In the genomic region with DNA sequence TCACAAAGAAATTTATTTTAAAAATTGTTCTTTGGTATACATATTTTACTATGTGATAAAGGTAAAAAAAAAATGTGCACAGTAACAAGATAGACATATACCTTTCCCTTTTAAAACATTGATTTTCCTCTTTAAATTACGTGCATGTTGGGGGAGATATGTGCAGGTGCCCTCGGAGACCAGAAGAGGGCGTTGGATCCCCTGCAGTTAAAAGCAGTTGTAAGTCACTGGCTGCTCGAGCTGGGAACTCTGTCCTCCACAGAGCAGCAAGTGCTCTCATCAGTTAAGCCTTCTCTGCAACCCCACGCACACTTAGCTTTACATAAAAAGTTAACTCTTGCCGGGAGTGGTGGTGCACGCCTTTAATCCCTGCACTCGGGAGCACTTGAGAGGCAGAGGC, we compare ENCODE assay signal across 31 mouse cellular contexts.
DNase-seq lines count a peak whose midpoint lies in the region; ATAC-seq and TF ChIP-seq lines count a peak whose summit lies in the region.
"Had no signal": no experiment of that assay in that cellular context is flagged by ENCODE, and none has a peak within 500 bp of the region (broad histone marks: within the 10 kb centered on the region; RNA-seq: fewer than 3 reads in every experiment).

No protein-coding gene starts in this region.

- no peaks in the 10 kb centered on the region for H3K4me1 ChIP-seq in lung, adult 2 months (ENCODE audit: control insufficient read depth, insufficient read depth, low read length)
- H3K4me1 ChIP-seq in lung, postnatal 0 days (ENCODE audit: insufficient read depth, low read depth, low read length), result no peaks in the 10 kb centered on the region
- H3K4me1 ChIP-seq in ES-Bruce4 (ENCODE audit: control insufficient read depth, insufficient read depth, low read length), result no peaks in the 10 kb centered on the region
- H3K4me1 ChIP-seq in midbrain, embryonic 10.5 days, result no peaks in the 10 kb centered on the region
- H3K4me1 ChIP-seq: embryonic facial prominence, embryonic 10.5 days; embryonic facial prominence, embryonic 13.5 days; forebrain, embryonic 12.5 days; forebrain, embryonic 15.5 days; heart, embryonic 12.5 days; heart, embryonic 15.5 days; hindbrain, embryonic 10.5 days; hindbrain, embryonic 13.5 days had no signal

- H3K27ac ChIP-seq in lung, postnatal 0 days (ENCODE audit: low read length), result no peak overlapping the region
- no peak overlapping the region for H3K27ac ChIP-seq in ES-Bruce4 (ENCODE audit: insufficient read depth, low read length)
- H3K27ac ChIP-seq in midbrain, embryonic 10.5 days (replicated peaks), result no peak overlapping the region
- H3K27ac ChIP-seq: embryonic facial prominence, embryonic 10.5 days; embryonic facial prominence, embryonic 13.5 days; forebrain, embryonic 12.5 days; forebrain, embryonic 15.5 days; heart, embryonic 15.5 days; hindbrain, embryonic 10.5 days; hindbrain, embryonic 13.5 days had no signal

- no peak overlapping the region for H3K9ac ChIP-seq in lung, postnatal 0 days (replicated peaks; ENCODE audit: low read depth)
- no peak overlapping the region for H3K9ac ChIP-seq in ES-Bruce4 (ENCODE audit: low read depth, poor library complexity, severe bottlenecking)
- H3K9ac ChIP-seq: embryonic facial prominence, embryonic 13.5 days; forebrain, embryonic 12.5 days; forebrain, embryonic 15.5 days; heart, embryonic 12.5 days; heart, embryonic 15.5 days; hindbrain, embryonic 13.5 days had no signal

- no peaks in the 10 kb centered on the region for H3K27me3 ChIP-seq in lung, postnatal 0 days (replicated peaks; ENCODE audit: insufficient read depth, low read length)
- no peaks in the 10 kb centered on the region for H3K27me3 ChIP-seq in ES-Bruce4 (ENCODE audit: control insufficient read depth, insufficient read depth, low read length, poor library complexity, severe bottlenecking)
- no peaks in the 10 kb centered on the region for H3K27me3 ChIP-seq in midbrain, embryonic 10.5 days (ENCODE audit: low read depth, poor library complexity, severe bottlenecking)
- H3K27me3 ChIP-seq: CH12.LX; embryonic facial prominence, embryonic 13.5 days; forebrain, embryonic 12.5 days; forebrain, embryonic 15.5 days; heart, embryonic 12.5 days; heart, embryonic 15.5 days; hindbrain, embryonic 13.5 days; Patski had no signal

- H3K9me3 ChIP-seq in lung, postnatal 0 days (ENCODE audit: low read length), result no peaks in the 10 kb centered on the region
- peaks cover 8% of the 10 kb centered on the region; the same call in 1 of the 2 replicates for H3K9me3 ChIP-seq in ES-Bruce4 (replicated peaks; ENCODE audit: control insufficient read depth, insufficient read depth, low read length, poor library complexity, severe bottlenecking)
- H3K9me3 ChIP-seq in midbrain, embryonic 10.5 days (replicated peaks), result peaks cover 7% of the 10 kb centered on the region; the same call in 1 of the 2 replicates
- H3K9me3 ChIP-seq: embryonic facial prominence, embryonic 10.5 days; embryonic facial prominence, embryonic 13.5 days; heart, embryonic 15.5 days had no signal

- no peak overlapping the region for H3K4me3 ChIP-seq in lung, adult 2 months (replicated peaks; ENCODE audit: extremely low read depth, low read depth, low read length)
- H3K4me3 ChIP-seq in lung, postnatal 0 days (ENCODE audit: low read depth, low read length), result no peak overlapping the region
- H3K4me3 ChIP-seq in ES-Bruce4 (ENCODE audit: low read depth, low read length), result no peak overlapping the region
- no peak overlapping the region for H3K4me3 ChIP-seq in midbrain, embryonic 10.5 days
- H3K4me3 ChIP-seq: embryonic facial prominence, embryonic 10.5 days; embryonic facial prominence, embryonic 13.5 days; erythroblast, embryonic 14.5 days; forebrain, embryonic 12.5 days; forebrain, embryonic 15.5 days; heart, embryonic 12.5 days; heart, embryonic 15.5 days; hindbrain, embryonic 10.5 days; hindbrain, embryonic 13.5 days had no signal

- H3K36me3 ChIP-seq in lung, postnatal 0 days (ENCODE audit: insufficient read depth, low read length), result no peaks in the 10 kb centered on the region
- no peaks in the 10 kb centered on the region for H3K36me3 ChIP-seq in ES-Bruce4 (ENCODE audit: control insufficient read depth, insufficient read depth, low read length, poor library complexity, severe bottlenecking)
- no peaks in the 10 kb centered on the region for H3K36me3 ChIP-seq in midbrain, embryonic 10.5 days
- H3K36me3 ChIP-seq: embryonic facial prominence, embryonic 10.5 days; embryonic facial prominence, embryonic 13.5 days; forebrain, embryonic 12.5 days; forebrain, embryonic 15.5 days; G1E; heart, embryonic 12.5 days; heart, embryonic 15.5 days; hindbrain, embryonic 10.5 days; hindbrain, embryonic 13.5 days had no signal

- 82% methylated on average over 8 of the region's 8 CpGs for WGBS in lung, adult 2 months
- WGBS in lung, postnatal 0 days, result 77% methylated on average over 8 of the region's 8 CpGs
- 86% methylated on average over 8 of the region's 8 CpGs for WGBS in midbrain, embryonic 10.5 days

- no peak for ATAC-seq in lung, postnatal 0 days
- ATAC-seq: activated CD4-positive, CD25-positive, alpha-beta regulatory T cell, adult 4 months; forebrain, embryonic 15.5 days; hindbrain, embryonic 16.5 days; Patski had no signal

- DNase-seq in lung, adult 2 months, result no peak
- no peak for DNase-seq in lung, postnatal 0 days (ENCODE audit: low spot score)
- peak; percentile 80 for DNase-seq in ZHBTc4 (ENCODE audit: low read depth, low spot score)
- no peak for DNase-seq in cerebellum, adult 11 months
- no peak for DNase-seq in embryo, embryonic 11 days
- DNase-seq in midbrain, embryonic 10.5 days (ENCODE audit: low spot score), result no peak
- DNase-seq: adrenal gland, adult 8-10 months; adrenal gland, postnatal 25 days; B cell, adult 2 months; cerebellum, adult 2 months; cerebellum, adult 9-11 months; cerebellum, postnatal 25 days; gastrocnemius, postnatal 25 days; heart, adult 18-20 months; heart, postnatal 10 days; heart, postnatal 36 days had no signal

- TF ChIP-seq POLR2A in lung, adult 2 months (IDR thresholded peaks at IDR 0.05; ENCODE audit: borderline replicate concordance, extremely low read depth, low read depth, low read length), result no peak
- TF ChIP-seq POLR2A in ES-Bruce4 (IDR thresholded peaks at IDR 0.05; ENCODE audit: insufficient read depth, low read length), result no peak

- H3K4me2 ChIP-seq in lung, postnatal 0 days (replicated peaks; ENCODE audit: low read depth, low read length), result no peak overlapping the region
- H3K4me2 ChIP-seq: embryonic facial prominence, embryonic 13.5 days; forebrain, embryonic 12.5 days; forebrain, embryonic 15.5 days; heart, embryonic 12.5 days; heart, embryonic 15.5 days; hindbrain, embryonic 13.5 days had no signal

- TF ChIP-seq CTCF in lung, adult 2 months (IDR thresholded peaks at IDR 0.05; ENCODE audit: insufficient read depth, low read length), result 0 out of 2 replicates have a peak, but pooled peaks have one; percentile 12
- no peak; the same call in 1 of the 2 replicates for TF ChIP-seq CTCF in lung, postnatal 0 days (IDR thresholded peaks at IDR 0.05)
- peak; percentile 66 for TF ChIP-seq CTCF in ES-Bruce4 (IDR thresholded peaks at IDR 0.05; ENCODE audit: low read depth, low read length)

- TF ChIP-seq EP300 in lung, postnatal 0 days (IDR thresholded peaks at IDR 0.05), result no peak
- no peak for TF ChIP-seq EP300 in ES-Bruce4 (IDR thresholded peaks at IDR 0.05; ENCODE audit: insufficient read depth, low read depth, low read length)
